Mouse (Mus musculus) brain, embryonic 14.5 days (tissue): ENCODE measurements at regions not wholly inside any gene's neighbourhood (a gene's known extent, or its start where the extent isn't known, plus 50 kb on each side); places are given as distances from the start of the nearest gene placed in this dataset.

Source experiments
- CTCF ChIP-seq: fragments of 200-500 bp; IDR thresholded peaks from 2 replicates; pipeline ENCODE4 v1.5.1; 2012; ENCODE audit warnings: inconsistent platforms, mild to moderate bottlenecking, moderate library complexity, borderline replicate concordance; ENCODE audit not compliant: insufficient read depth, insufficient read length; ENCODE audit errors: extremely low read depth
- POLR2A ChIP-seq: fragments of 200-500 bp; IDR thresholded peaks from 2 replicates; pipeline ENCODE4 v1.6.1; 2012; ENCODE audit warnings: mild to moderate bottlenecking, inconsistent platforms, borderline replicate concordance; ENCODE audit not compliant: poor library complexity, insufficient read depth, insufficient read length, severe bottlenecking; ENCODE audit errors: extremely low read depth

- no peak for TF ChIP-seq CTCF
- no peak for TF ChIP-seq POLR2A
Observed at GRCm38 (mm10) chr1:167159536-167159935, 125.6 kb downstream of the Uck2 start.
